Mouse (Mus musculus) E14TG2a.4 (cell line): ENCODE measurements at regions not wholly inside any gene's neighbourhood (a gene's known extent, or its start where the extent isn't known, plus 50 kb on each side); places are given as distances from the start of the nearest gene placed in this dataset.

Experiments used
- CTCF ChIP-seq: conservative IDR thresholded peaks from 2 replicates; pipeline ENCODE4 v1.5.1; 2014; ENCODE audit warnings: low read length
- NANOG ChIP-seq: IDR thresholded peaks from 2 replicates; pipeline ENCODE4 v1.6.1; 2014; ENCODE audit warnings: borderline replicate concordance, low read length, mixed read lengths

GRCm38 (mm10) chr12:10134141-10134540 lies 235.6 kb upstream of the Nt5c1b start:
- TF ChIP-seq CTCF (no peak), NANOG (no peak)
